Mouse (Mus musculus) inflammation-experienced regulatory T-cells, adult 16 weeks (primary cell): Measurements from ENCODE around the gene Cxadr. TPM values are rescaled to one million over a fixed set of nuclear protein-coding genes. Genes with fewer than 3 reads are reported as not detected.

Experiments used
- polyA plus RNA-seq: library from polyadenylated mRNA; unstranded; fragments of 100-300 nt; shearing (Covaris generic); gene quantifications from one replicate; pipeline ENCODE4 v1.2.1, GENCODE M21; 2017

Cxadr gene
- polyA plus RNA-seq = 1.4 TPM

GRCm38 (mm10) chr16:78301183-78301830, at the start of gene Cxadr:
TSS of gene Cxadr (plus strand) at chr16:78301489.

GRCm38 (mm10) chr16:78376745-78377570, 75.7 kb downstream of the Cxadr start, which contains the start of gene Btg3:
TSS of gene Btg3 (minus strand) at chr16:78377192.

Other genes with a start within 250 kb of the Cxadr start
- gene Btg3, start 75.7 kb downstream of the Cxadr start, polyA plus RNA-seq = 4.1 TPM